Comparison of ENCODE assay signal across 27 mouse cellular contexts in genomic region chr7:67308102-67308501, GRCm38 (mm10).
DNase-seq lines count a peak whose midpoint lies in the region; ATAC-seq and TF ChIP-seq lines count a peak whose summit lies in the region.
"Had no signal": no experiment of that assay in that cellular context is flagged by ENCODE, and none has a peak within 500 bp of the region (broad histone marks: within the 10 kb centered on the region; RNA-seq: fewer than 3 reads in every experiment).

No protein-coding gene starts in this region.

- peaks cover 10% of the 10 kb centered on the region for H3K36me3 ChIP-seq in G1E (replicated peaks)
- H3K36me3 ChIP-seq in forebrain, embryonic 16.5 days (ENCODE audit: control insufficient read depth, insufficient read depth): no peaks in the 10 kb centered on the region
- H3K36me3 ChIP-seq: heart, embryonic 15.5 days had no signal

- ATAC-seq in G1E (ENCODE audit: extremely low read depth, insufficient number of reproducible peaks, low FRiP score, poor library complexity, severe bottlenecking): 0 out of 2 replicates have a peak, but pooled peaks have one; percentile 4
- peak; percentile 25; the same call in 1 of the 2 replicates for ATAC-seq in granulocyte monocyte progenitor cell, adult 5-6 weeks (replicated peaks; ENCODE audit: poor library complexity, severe bottlenecking)
- no peak for ATAC-seq in monocyte, adult 5-6 weeks (replicated peaks; ENCODE audit: insufficient number of reproducible peaks, low FRiP score, low TSS enrichment, poor library complexity, severe bottlenecking)
- no peak for ATAC-seq in forebrain, embryonic 16.5 days
- no peak for ATAC-seq in frontal cortex, adult (ENCODE audit: low TSS enrichment)
- ATAC-seq: forebrain, embryonic 14.5 days; intestine, embryonic 16.5 days had no signal

- H3K27ac ChIP-seq in forebrain, embryonic 16.5 days (ENCODE audit: low read length): no peak overlapping the region
- H3K27ac ChIP-seq: embryonic facial prominence, embryonic 15.5 days; forebrain, embryonic 10.5 days; gastrocnemius, adult 2 months; heart, embryonic 15.5 days; hindbrain, embryonic 10.5 days; hindbrain, embryonic 14.5 days had no signal

- no peaks in the 10 kb centered on the region for H3K9me3 ChIP-seq in G1E (replicated peaks)
- H3K9me3 ChIP-seq in forebrain, embryonic 16.5 days (ENCODE audit: control insufficient read depth, low read length): no peaks in the 10 kb centered on the region
- H3K9me3 ChIP-seq: embryonic facial prominence, embryonic 15.5 days; forebrain, embryonic 10.5 days; heart, embryonic 15.5 days; hindbrain, embryonic 10.5 days had no signal

- no peak overlapping the region for H3K4me3 ChIP-seq in G1E (ENCODE audit: low read depth, low read length)
- H3K4me3 ChIP-seq in forebrain, embryonic 16.5 days (replicated peaks; ENCODE audit: low read length): no peak overlapping the region
- H3K4me3 ChIP-seq: embryonic facial prominence, embryonic 15.5 days; erythroblast, embryonic 14.5 days; forebrain, embryonic 10.5 days; gastrocnemius, adult 2 months; heart, embryonic 15.5 days; hindbrain, embryonic 10.5 days had no signal

- H3K27me3 ChIP-seq in G1E (ENCODE audit: insufficient read depth, low read length): no peaks in the 10 kb centered on the region
- H3K27me3 ChIP-seq in forebrain, embryonic 16.5 days (replicated peaks; ENCODE audit: control insufficient read depth, insufficient read depth, low read length): no peaks in the 10 kb centered on the region
- H3K27me3 ChIP-seq: embryonic facial prominence, embryonic 15.5 days; heart, embryonic 15.5 days had no signal

- no peak for TF ChIP-seq CTCF in G1E (IDR thresholded peaks at IDR 0.05; ENCODE audit: low read depth, low read length)

- H3K9ac ChIP-seq in forebrain, embryonic 16.5 days (replicated peaks; ENCODE audit: low read depth, low read length): no peak overlapping the region
- H3K9ac ChIP-seq: embryonic facial prominence, embryonic 15.5 days; heart, embryonic 15.5 days; hindbrain, embryonic 14.5 days had no signal

- peak; percentile 4 for DNase-seq in CD4-positive helper T cell, adult 2 months (ENCODE audit: low read depth, low spot score)
- DNase-seq in G1E (ENCODE audit: low spot score): no peak
- DNase-seq in cerebellum, adult 9-11 months: no peak
- DNase-seq: adrenal gland, adult 8-10 months; adrenal gland, postnatal 36 days; B cell, adult 2 months; cerebellum, adult 2 months; cerebellum, postnatal 14 days; embryo, embryonic 11 days; gastrocnemius, adult 2 months; gastrocnemius, postnatal 25 days; heart, adult 18-20 months; heart, postnatal 14 days; kidney, adult 2 months had no signal

- H3K4me1 ChIP-seq in G1E (ENCODE audit: insufficient read depth, low read depth, low read length): no peaks in the 10 kb centered on the region
- no peaks in the 10 kb centered on the region for H3K4me1 ChIP-seq in forebrain, embryonic 16.5 days (replicated peaks; ENCODE audit: control insufficient read depth, insufficient read depth, low read length)
- H3K4me1 ChIP-seq: embryonic facial prominence, embryonic 15.5 days; forebrain, embryonic 10.5 days; heart, embryonic 15.5 days; hindbrain, embryonic 10.5 days had no signal

- H3K4me2 ChIP-seq in forebrain, embryonic 16.5 days (ENCODE audit: low read length): no peak overlapping the region
- H3K4me2 ChIP-seq: embryonic facial prominence, embryonic 15.5 days; heart, embryonic 11.5 days; heart, embryonic 15.5 days; hindbrain, embryonic 14.5 days had no signal

- WGBS in forebrain, embryonic 16.5 days: 93% methylated on average over 2 of the region's 2 CpGs

Comparison
In these comparisons a context has a peak if more than half of its experiments do, and no peak if none do; other contexts are left out.
1. ATAC-seq: peak in G1E (single experiment) and granulocyte monocyte progenitor cell, adult 5-6 weeks (single experiment); none in monocyte, adult 5-6 weeks (single experiment), forebrain, embryonic 16.5 days (single experiment) and frontal cortex, adult (single experiment).